Mouse (Mus musculus): Measurements from ENCODE around the gene Lyz2.
"Not testable (repeated sequence)": the region's sequence is repeated elsewhere in the genome, so short reads cannot be mapped to it uniquely, and the experiment has no call there.

The Lyz2 gene

DNA sequence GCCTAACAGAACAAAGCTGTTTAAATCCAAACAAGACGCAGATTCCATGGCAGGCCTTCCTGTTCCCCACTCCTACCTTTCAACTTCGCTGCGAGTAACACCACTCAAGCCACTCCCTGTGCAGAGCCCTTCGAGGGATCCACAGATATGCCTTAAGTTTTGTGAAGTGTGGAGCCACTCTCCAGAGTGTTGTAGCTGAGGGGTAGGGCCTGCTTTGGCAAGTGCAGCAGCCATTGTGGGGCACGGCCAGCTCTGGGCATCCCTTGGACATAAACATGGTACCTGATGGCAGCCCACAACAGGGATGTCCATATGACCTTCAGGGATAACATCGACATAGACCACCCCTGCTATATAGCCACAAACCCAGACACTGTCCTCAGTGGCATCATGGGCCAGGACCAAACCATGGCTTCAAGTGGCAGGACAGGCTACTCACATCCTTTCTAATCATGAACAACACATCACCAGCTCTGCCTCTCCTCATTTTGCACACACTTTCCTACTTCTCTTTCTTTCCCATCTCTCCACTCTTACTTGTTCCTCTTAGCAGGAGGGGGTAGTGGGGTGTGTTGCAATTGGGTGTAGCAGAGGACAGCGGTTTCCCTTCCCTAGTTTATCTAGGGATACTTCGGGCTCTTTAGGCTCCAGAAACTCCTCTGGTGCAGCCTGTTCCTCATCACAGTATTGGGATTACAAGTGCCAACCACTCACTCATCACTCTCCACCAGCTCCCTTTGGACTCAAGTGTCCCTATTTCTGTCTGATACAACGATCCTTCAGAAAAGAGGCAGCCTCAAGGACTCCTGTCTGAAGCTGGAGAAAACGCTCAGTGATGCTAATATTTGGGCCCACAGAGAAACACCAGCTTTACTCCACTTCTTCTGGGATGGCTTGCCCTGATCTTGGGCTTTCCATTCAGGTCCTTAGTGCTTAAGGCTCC, 2.7 kb upstream of the Lyz2 start:
- DNase-seq (ENCODE audit: low read depth, low spot score), result no peak

DNA sequence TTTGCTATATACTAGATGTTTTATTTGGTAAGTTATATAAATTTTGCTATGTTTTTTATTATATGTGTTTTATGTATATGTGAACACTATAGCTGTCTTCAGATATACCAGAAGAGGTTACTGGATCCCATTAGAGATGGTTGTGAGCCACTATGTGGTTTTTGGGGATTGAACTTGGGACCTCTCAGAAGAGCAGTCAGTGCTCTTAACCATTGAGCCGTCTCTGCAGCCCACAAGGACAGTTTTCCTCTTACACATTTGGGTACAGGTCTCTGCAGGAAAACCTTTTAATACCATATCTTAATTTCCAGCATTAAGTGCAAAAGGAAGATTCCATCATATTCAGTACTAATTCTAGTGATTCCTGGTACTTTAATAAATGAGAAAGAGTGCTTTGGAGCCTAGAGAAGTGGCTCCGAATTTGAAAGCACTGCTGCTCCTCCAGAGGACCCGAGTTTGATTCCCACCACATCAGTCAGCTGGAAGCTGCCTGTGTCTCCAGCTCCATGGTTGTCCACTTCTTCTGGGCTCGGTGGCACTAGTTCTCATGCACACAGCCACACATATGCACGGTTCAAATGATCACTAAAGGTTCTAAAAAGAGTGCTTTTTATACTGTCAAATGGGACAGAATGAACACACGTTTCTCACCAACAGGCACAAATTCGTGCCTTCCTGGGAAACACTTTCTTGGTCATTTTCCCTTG, 1.9 kb upstream of the Lyz2 start:
- no peak for DNase-seq (ENCODE audit: low read depth, low spot score)

DNA sequence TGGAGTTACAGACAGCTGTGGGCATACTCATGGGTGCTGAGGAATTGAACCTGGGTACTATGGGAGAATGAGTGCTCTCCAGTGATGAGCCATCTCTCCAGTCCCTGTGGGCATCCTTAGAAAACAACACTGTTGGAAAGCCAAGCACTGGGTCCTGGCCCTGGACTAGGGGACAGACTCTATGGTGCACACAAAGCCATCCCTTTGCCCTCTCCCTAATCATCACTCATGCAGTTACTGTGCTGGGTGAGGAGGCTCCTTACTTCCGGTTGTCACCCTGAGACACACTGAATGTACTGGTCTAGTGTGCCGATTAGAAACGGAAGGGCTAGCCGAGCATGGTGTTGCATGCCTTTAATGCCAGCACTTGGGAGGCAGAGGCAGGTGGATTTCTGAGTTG, 1.1 kb upstream of the Lyz2 start:
- DNase-seq (ENCODE audit: low read depth, low spot score), result not testable (repeated sequence)

DNA sequence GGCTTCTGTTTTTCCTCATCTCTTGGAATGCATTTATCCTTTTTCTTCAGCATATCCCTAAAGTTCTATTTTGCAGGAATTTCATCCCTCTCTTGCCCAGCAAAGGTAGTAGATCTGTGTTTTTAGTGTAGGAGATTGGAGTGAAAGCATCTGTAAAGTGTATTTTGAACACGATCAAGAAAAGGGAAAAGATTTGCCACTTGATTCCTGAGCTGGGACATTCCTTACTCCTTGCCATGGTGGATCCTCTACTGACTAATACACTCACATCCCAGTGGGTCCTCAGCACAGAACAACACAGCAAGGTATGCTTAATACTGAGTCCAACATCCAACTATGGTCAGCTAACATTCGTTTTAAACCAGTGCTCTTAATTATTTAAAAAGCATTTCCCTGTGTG, 430 bp upstream of the Lyz2 start:
- DNase-seq (ENCODE audit: low read depth, low spot score), result no peak

DNA sequence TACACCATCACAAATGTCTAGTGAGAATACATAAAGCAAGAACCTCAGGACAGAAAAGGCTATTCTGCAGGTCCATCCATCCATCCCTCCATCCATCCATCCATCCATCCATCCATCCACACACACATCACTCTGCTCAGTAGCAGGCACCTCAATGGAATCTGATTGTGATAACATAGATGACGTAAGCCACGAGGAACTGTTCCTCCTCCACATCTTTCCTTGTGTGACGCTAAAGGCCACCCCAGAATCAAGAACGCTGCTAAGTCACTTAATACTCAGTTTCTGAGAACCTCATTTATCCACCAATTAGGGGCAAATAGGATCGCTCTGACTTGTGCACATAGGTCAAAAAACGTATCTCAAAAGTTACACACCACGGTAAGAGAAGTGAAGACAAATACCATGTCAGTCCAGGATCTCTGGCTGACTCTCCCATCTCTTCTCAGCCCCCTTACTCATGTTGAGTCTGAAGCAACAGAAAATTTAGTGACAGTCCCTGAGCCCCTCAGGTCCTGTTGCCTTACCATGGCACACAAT, 670 bp downstream of the Lyz2 start:
- DNase-seq (ENCODE audit: low read depth, low spot score), result no peak

DNA sequence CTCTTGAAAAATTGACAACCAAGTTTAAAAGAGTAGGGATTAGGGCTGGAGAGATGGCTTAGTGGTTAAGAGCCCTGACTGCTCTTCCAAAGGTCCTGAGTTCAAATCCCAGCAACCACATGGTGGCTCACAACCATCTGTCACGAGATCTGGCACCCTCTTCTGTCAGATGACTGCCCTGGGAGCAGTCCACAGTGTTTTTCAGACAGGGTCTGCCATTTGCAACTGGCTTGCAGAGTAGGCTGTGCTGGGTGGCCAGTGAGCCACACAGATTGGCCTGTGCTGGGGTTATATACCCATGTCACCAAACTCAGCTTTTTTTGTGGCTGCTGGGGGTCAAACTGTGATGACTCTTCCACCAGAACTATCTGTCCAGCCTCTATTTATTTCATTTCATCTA, 2.1 kb downstream of the Lyz2 start:
- no peak for DNase-seq (ENCODE audit: low read depth, low spot score)

DNA sequence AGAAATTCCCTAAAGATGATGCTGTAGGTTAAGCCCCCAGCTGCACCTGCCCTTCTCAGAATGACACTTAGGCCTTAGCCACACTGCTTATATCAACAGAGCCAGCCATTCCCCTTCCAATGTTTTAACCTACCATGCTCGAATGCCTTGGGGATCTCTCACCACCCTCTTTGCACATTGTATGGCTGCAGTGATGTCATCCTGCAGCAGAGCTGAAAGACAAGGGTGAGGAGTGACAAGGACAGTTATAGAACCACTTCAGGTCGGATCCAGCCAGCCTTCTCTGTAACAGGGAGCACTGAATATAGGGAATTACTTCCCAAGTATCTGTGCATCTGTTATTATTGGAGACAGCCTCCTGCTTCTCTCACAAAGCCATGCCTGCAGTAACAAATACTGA, 3.6 kb downstream of the Lyz2 start:
- DNase-seq (ENCODE audit: low read depth, low spot score), result not testable (repeated sequence)

DNA sequence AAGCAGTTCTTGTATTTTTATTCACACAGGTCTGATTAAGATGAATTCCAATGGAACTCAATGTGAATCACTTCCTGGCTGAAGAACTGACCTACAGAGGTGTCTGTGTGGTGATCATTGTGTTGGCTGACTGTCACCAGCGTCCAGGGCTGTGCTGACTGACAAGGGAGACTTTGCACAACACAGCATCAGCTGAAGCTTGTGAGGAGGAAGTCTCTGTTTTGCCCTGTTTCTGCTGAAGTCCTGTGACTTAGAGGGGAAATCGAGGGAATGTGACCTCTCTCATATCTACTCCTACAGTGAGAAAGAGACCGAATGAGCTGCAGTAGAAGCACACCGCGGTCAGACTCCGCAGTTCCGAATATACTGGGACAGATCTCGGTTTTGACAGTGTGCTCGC, 4.3 kb downstream of the Lyz2 start:
- not testable (repeated sequence) for DNase-seq (ENCODE audit: low read depth, low spot score)

DNA sequence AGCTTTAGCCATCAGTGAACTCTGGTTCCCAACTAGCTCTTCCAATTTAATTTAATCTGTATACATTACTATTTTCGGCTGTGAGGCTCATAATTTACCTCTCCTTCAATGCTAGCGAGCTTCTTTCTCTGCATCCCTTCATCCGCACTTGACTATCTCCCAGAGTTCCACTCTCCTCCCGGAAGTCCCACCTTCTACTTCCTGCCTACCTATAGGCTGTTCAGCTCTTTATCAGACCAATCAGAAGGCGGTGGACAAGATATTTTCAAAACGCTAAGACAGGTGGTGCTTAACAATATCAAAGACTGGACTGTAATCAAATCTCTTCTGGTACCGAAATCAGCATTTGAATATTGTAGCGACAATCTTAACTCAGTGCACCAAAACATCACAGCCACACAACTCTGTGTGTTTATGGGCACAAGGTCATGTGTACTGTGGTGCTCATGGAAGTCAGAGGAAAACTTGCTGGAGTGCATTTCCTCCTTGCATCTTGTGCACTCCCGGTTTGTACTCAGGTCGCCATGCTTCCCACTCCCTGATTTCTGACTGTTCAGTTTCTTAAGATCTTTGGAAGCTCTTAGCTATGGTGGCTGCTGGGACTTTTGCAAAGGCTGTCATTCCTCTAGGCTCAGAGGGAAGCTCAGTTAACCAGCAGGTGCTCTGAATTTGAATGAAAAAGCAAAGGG, 6.3 kb downstream of the Lyz2 start:
- DNase-seq (ENCODE audit: low read depth, low spot score), result no peak

DNA sequence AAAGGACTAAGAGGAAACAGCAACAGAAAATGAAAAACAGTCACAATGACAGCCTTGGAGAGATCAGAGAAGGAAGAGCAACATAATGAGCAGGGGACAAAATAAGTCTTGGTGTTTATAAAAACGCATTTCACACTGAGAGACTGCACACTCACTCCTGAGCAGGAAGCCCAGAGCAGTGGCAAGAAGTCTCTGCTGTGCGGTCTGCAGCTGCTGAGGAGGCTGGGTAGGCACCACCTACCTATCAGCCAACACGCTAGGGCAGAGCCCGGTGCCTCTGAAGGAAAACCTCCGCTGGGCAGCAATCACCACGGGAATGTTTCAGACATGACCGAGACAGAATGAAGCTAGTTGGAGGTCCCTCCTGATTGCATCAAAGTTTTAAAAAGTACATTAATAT, 7.5 kb downstream of the Lyz2 start:
- DNase-seq (ENCODE audit: low read depth, low spot score), result not testable (repeated sequence)

DNA sequence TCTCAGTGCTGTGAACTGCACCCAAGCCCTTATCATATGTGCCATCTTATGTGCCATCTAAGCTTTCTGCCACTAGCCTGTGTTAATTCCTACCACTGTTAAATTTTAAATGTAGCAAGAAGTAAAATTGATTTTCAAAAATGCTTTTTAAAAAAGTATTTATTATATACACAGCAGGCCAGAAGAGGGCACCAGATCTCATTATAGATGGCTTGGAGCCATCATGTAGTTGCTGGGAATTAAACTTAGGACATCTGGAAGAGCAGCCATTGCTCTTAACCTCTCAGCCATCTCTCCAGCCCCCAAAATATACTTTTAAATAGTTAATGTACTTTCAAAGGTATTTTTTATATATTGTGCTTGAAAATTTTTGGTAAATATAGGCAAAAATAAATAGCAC, 10.1 kb downstream of the Lyz2 start:
- DNase-seq (ENCODE audit: low read depth, low spot score), result peak; percentile 7

DNA sequence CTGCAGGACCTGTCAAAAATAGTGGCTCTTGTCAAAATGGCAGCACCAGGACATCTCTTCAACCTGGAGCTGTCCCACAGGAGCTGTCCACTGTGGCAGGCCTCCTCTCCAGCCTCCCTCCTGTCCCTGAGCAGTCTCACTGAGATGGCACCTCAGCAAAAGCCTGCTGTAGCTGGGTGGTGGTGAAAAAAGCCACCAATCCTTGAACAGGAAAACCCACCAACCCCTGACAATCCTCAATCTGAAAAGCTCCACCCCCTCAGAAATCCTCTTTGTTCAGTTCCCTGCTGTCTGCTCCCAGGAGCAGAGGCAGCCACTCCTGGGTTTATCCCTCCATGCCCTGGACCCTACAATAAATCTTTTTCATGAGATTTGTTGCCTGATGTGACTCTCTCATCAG, 22.3 kb downstream of the Lyz2 start:
- DNase-seq (ENCODE audit: low read depth, low spot score), result no peak

DNA sequence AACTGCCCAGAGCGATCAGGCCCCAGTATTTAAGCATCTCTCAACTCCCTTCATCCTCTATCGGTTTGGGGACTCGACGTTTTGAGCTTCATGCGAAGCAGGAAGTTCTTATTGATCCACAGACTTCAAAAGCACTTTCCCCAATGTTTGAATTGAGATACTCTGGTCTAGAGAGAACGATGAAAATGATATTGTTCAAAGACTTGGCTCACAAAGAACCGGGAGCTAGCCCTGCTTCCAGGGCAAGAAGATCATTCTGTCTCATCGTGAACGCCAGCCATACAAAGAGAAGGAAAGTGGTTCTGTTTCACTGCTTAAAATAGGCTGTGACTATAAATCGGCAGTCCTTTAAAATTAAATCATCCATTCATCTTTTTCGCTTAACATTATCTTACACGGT, 43.5 kb downstream of the Lyz2 start, which contains the start of gene 9530003J23Rik:
9530003J23Rik (minus strand) TSS at position 101 of the 400 bp plus-strand sequence.
- no peak for DNase-seq (ENCODE audit: low read depth, low spot score)

DNA sequence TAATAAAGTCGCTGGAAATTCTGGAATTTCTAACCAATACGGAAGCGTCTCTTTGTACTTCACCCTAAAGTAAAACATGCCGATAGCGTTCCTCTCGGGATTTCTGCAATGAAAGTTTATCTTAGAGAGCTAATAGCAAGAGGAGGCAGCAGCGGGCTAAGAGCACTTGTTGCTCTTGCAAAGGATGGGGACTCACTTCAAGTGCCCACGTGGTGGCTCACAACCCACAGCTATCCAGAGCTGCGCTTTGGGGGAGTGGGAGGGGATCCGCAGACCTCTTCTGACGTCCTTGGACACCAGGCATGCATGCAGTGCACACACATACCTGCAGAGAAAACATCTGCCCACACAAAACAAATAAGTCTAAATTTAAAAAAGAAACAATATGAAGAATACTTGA, 46.3 kb downstream of the Lyz2 start:
- no peak for DNase-seq (ENCODE audit: low read depth, low spot score)

DNA sequence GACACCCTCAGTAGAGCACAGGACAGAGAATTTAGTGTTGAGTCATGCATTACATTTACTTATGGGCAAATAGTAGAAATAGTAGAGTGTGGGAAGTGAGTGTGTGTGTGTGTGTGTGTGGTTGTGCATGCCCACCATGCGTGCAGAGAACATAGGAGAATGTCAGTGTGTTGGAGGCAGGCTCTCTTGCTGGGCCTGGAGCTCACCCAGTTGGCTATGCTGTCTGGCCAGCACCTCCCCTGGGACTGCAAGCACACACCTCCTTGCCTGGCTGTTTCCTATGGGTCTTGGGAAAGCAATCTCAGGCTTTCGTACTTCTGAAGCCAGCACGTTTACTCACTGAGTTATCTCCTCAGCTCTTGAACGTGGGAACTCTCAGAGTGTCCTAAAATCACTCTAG, 47.3 kb downstream of the Lyz2 start:
- no peak for DNase-seq (ENCODE audit: low read depth, low spot score)

DNA sequence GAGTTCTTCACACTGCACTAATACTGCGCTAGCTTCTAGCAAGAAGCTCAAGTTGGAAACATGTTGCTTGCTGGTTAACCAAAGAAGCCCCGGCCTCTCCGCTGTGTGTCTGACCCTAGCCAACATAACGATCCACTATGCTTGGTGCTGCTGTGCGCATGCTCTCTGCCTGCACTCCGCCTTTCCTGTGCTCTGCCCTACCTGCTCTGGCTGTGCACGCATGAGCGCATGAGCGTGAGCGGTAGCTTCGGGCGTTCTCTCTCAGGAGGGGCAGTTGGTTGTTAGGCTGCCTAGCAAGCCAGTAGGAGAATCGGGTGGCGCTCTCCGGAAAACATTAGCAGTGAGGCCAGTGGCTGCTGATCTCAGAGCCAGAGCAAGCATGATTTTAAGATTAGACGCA, 52.3 kb downstream of the Lyz2 start:
- no peak for DNase-seq (ENCODE audit: low read depth, low spot score)

All from CD4-positive helper T cell, adult 2 months (primary cell).